Mouse (Mus musculus) heart, adult 2 months (tissue): Measurements from ENCODE around the gene Nos3. TPM values are rescaled to one million over a fixed set of nuclear protein-coding genes. Genes with fewer than 3 reads are reported as not detected.

ENCODE experiments used
- DNase-seq, 2 experiments: peaks; one replicate each; pipeline ENCODE4 v3.0.0; 2021
- H3K27ac ChIP-seq: fragments of 200-600 bp; 2 replicates; pipeline ENCODE4 v1.8.1; 2022
- H3K27me3 ChIP-seq: fragments of 200-500 bp; 2 replicates; pipeline ENCODE4 v1.6.1; 2012; ENCODE audit warnings: mild to moderate bottlenecking, low read length, inconsistent platforms, mixed read lengths; ENCODE audit not compliant: control insufficient read depth, insufficient read depth
- H3K36me3 ChIP-seq: fragments of 200-500 bp; 2 replicates; pipeline ENCODE4 v1.6.1; 2012; ENCODE audit warnings: low read length, inconsistent platforms; ENCODE audit not compliant: control insufficient read depth, insufficient read depth
- H3K4me1 ChIP-seq: fragments of 200-500 bp; 2 replicates; pipeline ENCODE4 v1.6.1; 2011; ENCODE audit warnings: low read length; ENCODE audit not compliant: control insufficient read depth, insufficient read depth
- H3K4me3 ChIP-seq: fragments of 200-600 bp; 2 replicates; pipeline ENCODE4 v1.8.1; 2022
- H3K79me2 ChIP-seq: fragments of 200-500 bp; replicated peaks from 2 replicates; pipeline ENCODE4 v1.6.1; 2012; ENCODE audit warnings: mild to moderate bottlenecking, inconsistent platforms, low read length, moderate library complexity, mixed read lengths; ENCODE audit not compliant: control insufficient read depth, insufficient read depth
- H3K9ac ChIP-seq: fragments of 200-500 bp; 2 replicates; pipeline ENCODE4 v1.6.1; 2012; ENCODE audit warnings: low read depth, mild to moderate bottlenecking, control low read depth, inconsistent platforms, low read length, mixed read lengths
- CTCF ChIP-seq: fragments of 200-600 bp; IDR thresholded peaks from 2 replicates; pipeline ENCODE4 v1.8.1; 2022; ENCODE audit warnings: antibody characterized with exemption, mild to moderate bottlenecking, moderate library complexity
- EP300 ChIP-seq: fragments of 200-500 bp; IDR thresholded peaks from 2 replicates; pipeline ENCODE4 v1.6.1; 2011; ENCODE audit warnings: low read depth, low read length, control low read depth; ENCODE audit not compliant: insufficient read depth
- POLR2A ChIP-seq: fragments of 200-500 bp; IDR thresholded peaks from 2 replicates; pipeline ENCODE4 v1.6.1; 2011; ENCODE audit warnings: mild to moderate bottlenecking, low read depth, low read length, control low read depth; ENCODE audit not compliant: insufficient read depth
- WGBS: fragments of 180-500 bp; shearing (Covaris S2); methylation state at CpG from one replicate; pipeline ENCODE4 v1.1.7; 2018; 5-methylcytosine and 5-hydroxymethylcytosine counted together
- intact Hi-C: fragments of 180-260 bp; cut with DNase I; formaldehyde crosslinking; loops from one replicate; pipeline ENCODE4 v1.15.1; 2025
- polyA plus RNA-seq: library from polyadenylated mRNA; depleted of rRNA; stranded (reverse); fragments of >200 nt; gene quantifications from 2 replicates; pipeline ENCODE4 v1.2.3, GENCODE M21; 2012
- total RNA-seq, 2 experiments: library from RNA; stranded (reverse); gene quantifications; 2 replicates each; pipeline ENCODE4 v1.2.3; 2021

Nos3 gene
- total and polyA plus RNA-seq, 3 experiments = 23.5 to 30.7 (median 24.4) TPM

DNA sequence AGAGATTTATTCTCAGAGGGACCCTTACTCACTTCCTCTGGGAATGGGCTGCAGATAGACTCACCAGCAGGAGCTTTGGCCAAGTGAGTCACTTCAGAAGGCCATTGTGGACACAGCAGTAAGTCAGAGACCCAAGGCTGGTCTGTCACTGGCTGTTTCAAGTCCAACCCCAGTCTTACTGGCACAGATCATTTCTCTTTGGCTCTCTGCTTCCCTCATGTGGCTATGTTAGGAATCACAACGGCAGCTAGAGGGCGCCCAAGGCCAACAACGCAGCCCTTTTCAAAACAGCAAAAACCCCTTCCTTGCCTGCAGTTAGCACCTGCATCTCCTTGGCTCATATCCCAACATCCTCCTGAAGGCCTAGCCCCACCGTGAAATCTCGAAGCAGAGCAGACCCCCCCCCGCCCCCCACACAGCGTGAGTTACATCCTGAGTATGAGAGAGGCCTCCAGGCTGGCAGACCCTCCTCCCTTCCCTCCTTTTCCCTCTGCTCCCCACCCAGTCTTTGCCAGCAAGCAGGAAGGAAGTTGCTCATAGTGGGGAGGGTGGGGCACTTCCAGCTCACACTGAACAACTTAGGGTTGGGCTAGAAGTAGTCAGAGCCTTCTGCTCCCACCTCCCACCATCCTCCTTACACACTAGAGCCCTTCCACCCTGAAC lies 3.7 kb upstream of the Nos3 start:
- 3% methylated on average over 7 of the region's 7 CpGs for WGBS
- H3K4me1 ChIP-seq = peaks cover 7% of the 10 kb centered on the region
- H3K79me2 ChIP-seq = no peaks in the 10 kb centered on the region
- H3K36me3 ChIP-seq = no peaks in the 10 kb centered on the region
- no peak overlapping the region for H3K9ac ChIP-seq
- no peak overlapping the region for H3K4me3 ChIP-seq
- TF ChIP-seq CTCF (no peak; the same call in 1 of the 2 replicates), EP300 (peak; percentile 90)
- H3K27ac ChIP-seq = peak overlapping the region; percentile 60
- intact Hi-C loops = loop anchor here (1.0 kb wide), 2 partner anchors 95 to 100 kb away; no protein-coding TSS in a partner anchor
- no peaks in the 10 kb centered on the region for H3K27me3 ChIP-seq
- DNase-seq = peak; percentile 83 to 86

DNA sequence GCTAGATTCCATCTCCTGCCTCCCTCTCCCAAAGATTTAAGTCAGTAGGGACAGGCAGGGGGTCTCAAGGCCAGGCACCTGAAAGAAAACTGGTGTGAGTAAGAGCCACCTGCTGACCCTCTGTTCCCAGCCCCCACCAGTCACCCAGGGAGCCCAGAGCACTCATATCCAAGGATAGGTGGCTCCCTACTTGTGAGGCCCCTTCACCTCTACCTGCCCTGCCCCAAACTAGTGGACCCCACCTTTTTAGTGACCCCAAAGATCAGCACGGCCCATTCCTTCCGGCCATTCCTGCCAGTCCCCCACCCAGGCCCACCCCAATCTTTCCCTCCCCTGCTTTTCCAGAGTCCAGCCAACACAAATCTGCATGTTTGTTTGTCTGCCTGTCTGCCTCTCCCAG lies 1.1 kb upstream of the Nos3 start:
- H3K79me2 ChIP-seq = no peaks in the 10 kb centered on the region
- H3K9ac ChIP-seq = no peak overlapping the region
- H3K36me3 ChIP-seq = no peaks in the 10 kb centered on the region
- peak overlapping the region; percentile 69 for H3K27ac ChIP-seq
- intact Hi-C loops = no loop called here
- TF ChIP-seq CTCF = no peak
- TF ChIP-seq POLR2A = no peak
- no peak for TF ChIP-seq EP300
- 68% methylated on average over 2 of the region's 2 CpGs for WGBS
- no peak for DNase-seq
- H3K27me3 ChIP-seq = no peaks in the 10 kb centered on the region
- no peak overlapping the region for H3K4me3 ChIP-seq
- peaks cover 7% of the 10 kb centered on the region for H3K4me1 ChIP-seq

DNA sequence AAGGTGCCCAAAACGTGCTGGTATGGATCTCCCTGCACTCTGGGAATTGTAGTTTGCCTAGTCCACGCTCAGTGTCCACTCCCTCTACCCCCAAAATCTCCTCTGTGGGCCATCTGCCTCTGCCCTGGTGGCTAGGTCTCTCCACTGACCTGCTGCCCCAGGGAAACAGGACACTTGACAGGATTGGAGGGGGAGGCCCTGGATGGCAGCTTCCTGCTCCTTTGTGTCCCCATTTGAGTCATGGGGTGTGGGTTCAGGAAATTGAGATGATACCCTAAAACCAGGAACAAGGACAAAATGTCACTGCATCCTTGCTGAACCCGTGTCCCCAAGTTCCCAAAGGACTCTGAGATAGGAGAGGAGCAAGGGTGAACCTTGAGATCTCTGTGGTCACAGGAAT lies 549 bp upstream of the Nos3 start:
- no peak overlapping the region for H3K9ac ChIP-seq
- TF ChIP-seq POLR2A = no peak
- H3K79me2 ChIP-seq = no peaks in the 10 kb centered on the region
- intact Hi-C loops = loop anchor here (1.0 kb wide), 1 partner anchor 20 kb away; no protein-coding TSS in a partner anchor
- 48% methylated on average over 3 of the region's 3 CpGs for WGBS
- H3K4me3 ChIP-seq = no peak overlapping the region
- DNase-seq = no peak
- H3K4me1 ChIP-seq = peaks cover 7% of the 10 kb centered on the region
- H3K27ac ChIP-seq = peak overlapping the region; percentile 69
- no peaks in the 10 kb centered on the region for H3K27me3 ChIP-seq
- no peaks in the 10 kb centered on the region for H3K36me3 ChIP-seq

DNA sequence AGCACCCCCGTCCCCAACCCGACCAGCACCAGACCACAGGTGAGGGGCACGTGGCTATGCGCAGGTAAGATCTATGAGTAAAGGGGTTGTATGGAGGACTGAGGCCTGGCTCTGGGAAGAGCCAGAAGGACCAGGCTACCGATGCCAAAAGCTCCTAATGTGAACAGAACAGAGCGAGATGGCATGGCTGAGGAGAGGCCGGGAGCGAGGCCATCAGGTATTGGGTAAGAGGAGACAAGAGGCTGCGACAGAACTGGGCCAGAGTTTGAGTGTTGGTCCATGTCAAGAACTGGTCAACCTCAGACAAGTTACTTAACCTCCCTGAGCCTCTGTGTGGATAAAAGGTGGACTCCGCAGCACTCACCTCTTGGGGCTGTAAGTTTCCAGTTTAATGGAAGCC lies 353 bp downstream of the Nos3 start:
- 58% methylated on average over 10 of the region's 10 CpGs for WGBS
- Histone ChIP-seq H3K9ac (peak overlapping the region; percentile 85), H3K4me1 (peaks cover 7% of the 10 kb centered on the region), H3K4me3 (peak overlapping the region; percentile 77), H3K36me3 (no peaks in the 10 kb centered on the region), H3K27me3 (no peaks in the 10 kb centered on the region), H3K79me2 (no peaks in the 10 kb centered on the region), H3K27ac (peak overlapping the region; percentile 95)
- TF ChIP-seq POLR2A = no peak
- no peak for TF ChIP-seq EP300
- TF ChIP-seq CTCF = no peak
- no peak for DNase-seq
- intact Hi-C loops = loop anchor here (1.0 kb wide), 1 partner anchor 19 kb away; no protein-coding TSS in a partner anchor

DNA sequence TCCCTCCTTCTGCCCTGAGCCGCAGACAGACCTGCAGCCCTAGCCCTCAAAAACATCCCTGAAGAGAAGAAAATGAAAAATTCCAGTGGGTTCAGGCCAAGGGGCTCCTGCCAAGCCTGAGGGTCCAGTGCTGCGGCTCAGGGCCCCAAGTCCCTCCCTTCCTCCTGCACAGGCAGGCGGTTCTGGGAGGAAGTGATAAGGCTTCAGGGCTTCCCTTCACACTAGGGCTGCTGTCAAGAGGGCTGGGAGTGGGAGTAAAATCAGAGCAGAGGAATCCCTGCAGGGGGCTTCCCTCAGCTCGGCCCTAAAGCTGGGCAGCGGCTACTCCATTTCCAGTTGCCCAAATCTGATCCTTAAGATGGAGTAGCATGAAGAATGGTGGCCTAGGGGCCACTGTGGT lies 918 bp downstream of the Nos3 start:
- no peaks in the 10 kb centered on the region for H3K36me3 ChIP-seq
- no peaks in the 10 kb centered on the region for H3K27me3 ChIP-seq
- WGBS = 17% methylated on average over 5 of the region's 5 CpGs
- H3K4me1 ChIP-seq = peaks cover 7% of the 10 kb centered on the region
- DNase-seq = peak in 1 of 2 experiments; percentile 47
- intact Hi-C loops = no loop called here
- 0 out of 2 replicates have a peak, but pooled peaks have one; percentile 33 for TF ChIP-seq POLR2A
- TF ChIP-seq EP300 = no peak
- H3K4me3 ChIP-seq = peak overlapping the region; percentile 77
- peak overlapping the region; percentile 95 for H3K27ac ChIP-seq
- H3K9ac ChIP-seq = peak overlapping the region; percentile 85
- H3K79me2 ChIP-seq = no peaks in the 10 kb centered on the region

DNA sequence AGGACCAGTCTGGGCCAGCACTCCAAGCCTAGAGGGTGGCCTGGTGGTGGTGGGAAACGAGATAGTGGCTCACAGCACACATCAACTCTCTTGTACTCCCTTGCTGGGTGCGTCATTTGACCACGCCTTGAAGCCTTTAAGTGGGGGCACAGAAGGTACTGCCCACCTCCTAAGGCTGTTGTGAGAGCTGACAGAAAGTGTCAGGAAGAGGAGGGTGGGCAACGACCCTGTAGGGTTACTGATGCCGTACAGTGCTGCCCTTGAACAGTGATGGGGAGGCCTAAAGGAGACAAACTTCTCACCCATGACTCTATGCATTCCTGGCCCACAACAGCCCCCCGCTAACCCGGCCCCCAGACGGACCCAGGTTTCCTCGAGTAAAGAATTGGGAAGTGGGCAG lies 1.8 kb downstream of the Nos3 start:
- Histone ChIP-seq H3K36me3 (no peaks in the 10 kb centered on the region), H3K4me1 (peaks cover 7% of the 10 kb centered on the region), H3K27ac (no peak overlapping the region; the same call in 1 of the 2 replicates), H3K9ac (no peak overlapping the region), H3K27me3 (no peaks in the 10 kb centered on the region), H3K79me2 (no peaks in the 10 kb centered on the region), H3K4me3 (peak overlapping the region; percentile 77)
- DNase-seq = no peak
- intact Hi-C loops = no loop called here
- no peak for TF ChIP-seq EP300
- no peak for TF ChIP-seq POLR2A
- TF ChIP-seq CTCF = no peak
- 62% methylated on average over 9 of the region's 9 CpGs for WGBS
